Mouse (Mus musculus): ENCODE data around the gene Kcnk4. TPM values are rescaled to one million over a fixed set of nuclear protein-coding genes. Genes with fewer than 3 reads are reported as not detected.

Gene Kcnk4
- polyA plus RNA-seq (2016; fragmentation: Nextera tagmentation; extraction: Ambion mirVana): 0.05 TPM in 1 of 2 replicates, not detected in the other

- no peak for ATAC-seq
- H3K4me2 ChIP-seq: peak within 1 kb of the TSS; percentile 52
- H3K36me3 ChIP-seq: no peaks in the 10 kb centered on the region
- peaks cover 9% of the 10 kb centered on the region for H3K4me1 ChIP-seq
- WGBS (ENCODE audit: insufficient replicate concordance): 14% methylated on average over 23 of the region's 23 CpGs
- peaks cover 81% of the 10 kb centered on the region for H3K27me3 ChIP-seq (replicated peaks)
- no peaks in the 10 kb centered on the region for H3K9me3 ChIP-seq (replicated peaks)
- H3K27ac ChIP-seq: no peak within 1 kb of the TSS
- H3K4me3 ChIP-seq: peak within 1 kb of the TSS; percentile 22
- no peak within 1 kb of the TSS for H3K9ac ChIP-seq
These were observed at the start of gene Kcnk4 for GRCm38 (mm10) chr19:6934195-6934977. Gene Kcnk4, minus strand, starts transcription at chr19:6934515.

DNA sequence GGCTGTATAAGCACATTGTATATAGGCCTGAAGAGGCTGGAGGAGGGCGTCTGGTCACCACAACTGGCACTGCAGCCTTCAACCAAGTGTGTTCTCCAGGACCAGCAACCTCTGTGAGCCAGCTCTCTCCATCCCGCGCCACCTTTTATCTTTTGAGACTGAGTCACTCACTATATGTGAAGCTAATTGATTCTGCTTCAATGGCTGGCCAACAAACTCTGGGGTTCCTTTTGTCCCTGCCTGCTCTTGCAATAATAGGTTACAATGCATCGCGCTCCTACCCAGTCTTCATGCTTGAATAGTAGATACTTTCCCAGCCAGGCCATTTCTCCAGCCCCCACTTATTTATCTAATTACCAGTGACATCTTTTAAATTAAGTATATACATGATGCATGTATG, 49.3 kb upstream of the Kcnk4 start:
- H3K4me1 ChIP-seq: peaks cover 63% of the 10 kb centered on the region
- H3K27me3 ChIP-seq (replicated peaks): no peaks in the 10 kb centered on the region
- no peaks in the 10 kb centered on the region for H3K9me3 ChIP-seq (replicated peaks)
- H3K27ac ChIP-seq: no peak overlapping the region
- H3K4me2 ChIP-seq: no peak overlapping the region
- H3K9ac ChIP-seq: no peak overlapping the region
- no peak for ATAC-seq
- no peak overlapping the region for H3K4me3 ChIP-seq
- 81% methylated on average over 5 of the region's 5 CpGs for WGBS (ENCODE audit: insufficient replicate concordance)
- H3K36me3 ChIP-seq: peaks cover 39% of the 10 kb centered on the region

- H3K9ac ChIP-seq: peak overlapping the region; percentile 89; the same call in 1 of the 2 replicates
- peaks cover 65% of the 10 kb centered on the region for H3K4me1 ChIP-seq
- WGBS (ENCODE audit: insufficient replicate concordance): 86% methylated on average over 4 of the region's 4 CpGs
- no peak for ATAC-seq
- no peaks in the 10 kb centered on the region for H3K9me3 ChIP-seq (replicated peaks)
- H3K27me3 ChIP-seq (replicated peaks): no peaks in the 10 kb centered on the region
- peak overlapping the region; percentile 82 for H3K4me3 ChIP-seq
- peak overlapping the region; percentile 94; the same call in 1 of the 2 replicates for H3K27ac ChIP-seq
- H3K36me3 ChIP-seq: peaks cover 61% of the 10 kb centered on the region
- H3K4me2 ChIP-seq: peak overlapping the region; percentile 98
These were observed 47.1 kb upstream of the Kcnk4 start for GRCm38 (mm10) chr19:6981465-6981864.

- Histone ChIP-seq H3K4me2 (peak within 1 kb of the TSS; percentile 98), H3K9me3 (replicated peaks) (no peaks in the 10 kb centered on the region), H3K4me3 (peak within 1 kb of the TSS; percentile 82), H3K4me1 (peaks cover 65% of the 10 kb centered on the region), H3K27me3 (replicated peaks) (no peaks in the 10 kb centered on the region), H3K36me3 (peaks cover 61% of the 10 kb centered on the region), H3K27ac (peak within 1 kb of the TSS; percentile 94), H3K9ac (peak within 1 kb of the TSS; percentile 89)
- peak; percentile 82 for ATAC-seq
- WGBS (ENCODE audit: insufficient replicate concordance): 1% methylated on average over 38 of the region's 38 CpGs
These were observed 46.2 kb upstream of the Kcnk4 start, which contains the start of gene Fkbp2 for GRCm38 (mm10) chr19:6980381-6981093. Gene Fkbp2, minus strand, starts transcription at chr19:6980501.

- peaks cover 53% of the 10 kb centered on the region for H3K36me3 ChIP-seq
These were observed 45.4 kb upstream of the Kcnk4 start for GRCm38 (mm10) chr19:6979486-6980380.

GRCm38 (mm10) chr19:6979001-6979479, 44.7 kb upstream of the Kcnk4 start:
- peak overlapping the region; percentile 89 for H3K9ac ChIP-seq
- ATAC-seq: no peak
- WGBS (ENCODE audit: insufficient replicate concordance): 5% methylated on average over 11 of the region's 11 CpGs
- no peaks in the 10 kb centered on the region for H3K9me3 ChIP-seq (replicated peaks)
- H3K36me3 ChIP-seq: peaks cover 48% of the 10 kb centered on the region
- H3K4me2 ChIP-seq: peak overlapping the region; percentile 98
- peak overlapping the region; percentile 94 for H3K27ac ChIP-seq
- peak overlapping the region; percentile 82 for H3K4me3 ChIP-seq
- no peaks in the 10 kb centered on the region for H3K27me3 ChIP-seq (replicated peaks)
- H3K4me1 ChIP-seq: peaks cover 69% of the 10 kb centered on the region

More at GRCm38 (mm10) chr19:6979486-6980380, 45.4 kb upstream of the Kcnk4 start:
- ATAC-seq: peak; percentile 87
- peaks cover 64% of the 10 kb centered on the region for H3K4me1 ChIP-seq
- H3K9me3 ChIP-seq (replicated peaks): no peaks in the 10 kb centered on the region
- H3K4me2 ChIP-seq: peak overlapping the region; percentile 98
- H3K4me3 ChIP-seq: peak overlapping the region; percentile 82
- peak overlapping the region; percentile 89 for H3K9ac ChIP-seq
- peak overlapping the region; percentile 94 for H3K27ac ChIP-seq
- WGBS (ENCODE audit: insufficient replicate concordance): 1% methylated on average over 59 of the region's 59 CpGs
- H3K27me3 ChIP-seq (replicated peaks): no peaks in the 10 kb centered on the region

DNA sequence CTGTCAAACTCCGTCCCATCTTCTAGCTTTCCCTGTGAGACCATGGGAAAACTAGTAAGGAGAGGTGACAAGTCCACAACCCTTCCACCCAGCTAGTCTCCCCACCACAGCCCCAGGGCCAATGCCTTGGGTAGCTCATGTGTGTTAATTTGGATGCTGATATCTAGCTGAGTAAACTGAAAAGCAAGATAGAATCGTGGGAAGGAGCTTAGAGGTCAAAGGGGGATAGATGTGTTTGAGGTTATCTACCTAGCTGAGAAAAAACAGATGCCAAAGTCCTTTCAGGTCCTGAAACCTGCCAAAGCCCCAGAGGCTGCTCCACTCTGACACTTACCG, 44.3 kb upstream of the Kcnk4 start:
- peak overlapping the region; percentile 98 for H3K4me2 ChIP-seq
- H3K4me3 ChIP-seq: peak overlapping the region; percentile 82
- ATAC-seq: no peak
- no peaks in the 10 kb centered on the region for H3K27me3 ChIP-seq (replicated peaks)
- H3K9ac ChIP-seq: peak overlapping the region; percentile 89
- peak overlapping the region; percentile 94 for H3K27ac ChIP-seq
- H3K9me3 ChIP-seq (replicated peaks): no peaks in the 10 kb centered on the region
- peaks cover 44% of the 10 kb centered on the region for H3K36me3 ChIP-seq
- 28% methylated on average over 3 of the region's 3 CpGs for WGBS (ENCODE audit: insufficient replicate concordance)
- H3K4me1 ChIP-seq: peaks cover 74% of the 10 kb centered on the region

DNA sequence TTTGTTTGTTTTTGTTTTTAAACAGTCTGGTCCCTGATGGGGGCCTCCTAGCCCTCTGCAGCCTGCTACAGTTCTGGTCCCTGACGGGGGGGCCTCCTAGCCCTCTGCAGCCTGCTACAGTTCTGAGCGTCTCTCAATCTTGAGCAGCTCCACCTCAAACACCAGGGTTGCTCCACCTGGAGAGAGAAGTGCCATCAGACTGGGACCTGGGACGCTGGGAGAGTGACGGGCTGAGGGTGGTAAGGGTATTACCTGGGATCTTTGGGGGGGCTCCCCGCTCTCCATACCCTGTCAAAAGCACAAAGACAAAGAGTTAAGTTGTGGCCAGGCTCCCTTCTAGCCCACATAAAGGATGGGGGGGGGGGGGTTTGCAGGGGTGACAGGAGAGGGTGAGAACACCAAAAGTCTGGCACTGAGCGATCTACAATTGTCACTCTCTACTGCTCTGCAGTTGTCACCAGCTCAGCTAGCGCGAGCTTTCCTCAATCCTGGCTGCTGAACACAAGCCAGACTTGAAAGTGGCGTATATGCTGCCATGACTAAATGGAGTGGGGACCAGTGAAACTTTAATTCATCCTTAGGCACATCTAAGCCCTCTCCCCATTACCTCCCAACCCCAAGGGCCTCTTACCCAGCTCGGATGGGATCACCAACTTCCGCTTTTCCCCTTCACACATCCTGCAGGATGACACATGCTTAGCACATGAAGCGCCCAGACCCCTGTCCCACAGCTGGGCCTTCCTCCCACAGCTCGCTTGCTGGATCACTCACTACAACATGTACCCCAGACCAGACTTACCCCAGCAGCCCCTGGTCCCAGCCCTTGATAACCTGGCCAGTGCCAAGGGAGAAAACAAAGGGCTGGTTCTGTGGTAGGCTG, 43.7 kb upstream of the Kcnk4 start:
- Histone ChIP-seq H3K4me1 (peaks cover 78% of the 10 kb centered on the region), H3K4me2 (peak overlapping the region; percentile 98), H3K9ac (peak overlapping the region; percentile 89), H3K36me3 (peaks cover 39% of the 10 kb centered on the region), H3K27me3 (replicated peaks) (no peaks in the 10 kb centered on the region), H3K4me3 (peak overlapping the region; percentile 82), H3K27ac (peak overlapping the region; percentile 94), H3K9me3 (replicated peaks) (no peaks in the 10 kb centered on the region)
- 79% methylated on average over 13 of the region's 13 CpGs for WGBS (ENCODE audit: insufficient replicate concordance)
- no peak for ATAC-seq

GRCm38 (mm10) chr19:6975537-6976521, 41.5 kb upstream of the Kcnk4 start, which contains the start of gene Plcb3:
Gene Plcb3, minus strand, starts transcription at chr19:6976470.
- H3K4me1 ChIP-seq: peaks cover 82% of the 10 kb centered on the region
- no peak for ATAC-seq
- no peaks in the 10 kb centered on the region for H3K9me3 ChIP-seq (replicated peaks)
- peak within 1 kb of the TSS; percentile 91 for H3K4me2 ChIP-seq
- H3K27ac ChIP-seq: peak within 1 kb of the TSS; percentile 94
- H3K27me3 ChIP-seq (replicated peaks): no peaks in the 10 kb centered on the region
- H3K9ac ChIP-seq: peak within 1 kb of the TSS; percentile 82
- H3K36me3 ChIP-seq: peaks cover 28% of the 10 kb centered on the region
- 1% methylated on average over 16 of the region's 16 CpGs for WGBS (ENCODE audit: insufficient replicate concordance)
- peak within 1 kb of the TSS; percentile 75 for H3K4me3 ChIP-seq

All from liver, embryonic 12.5 days (tissue).